Mouse (Mus musculus) frontal cortex, postnatal 36 days (tissue): ENCODE measurements around the gene Scrn3.
A peak's percentile ranks its signal among the peaks of the same experiment; 100 is the strongest.

Source experiments
- DNase-seq, 2 experiments: peaks; one replicate each; pipeline ENCODE4 v3.0.0; 2022; ENCODE audit warnings: low spot score in 2 of 2

Gene Scrn3

DNA sequence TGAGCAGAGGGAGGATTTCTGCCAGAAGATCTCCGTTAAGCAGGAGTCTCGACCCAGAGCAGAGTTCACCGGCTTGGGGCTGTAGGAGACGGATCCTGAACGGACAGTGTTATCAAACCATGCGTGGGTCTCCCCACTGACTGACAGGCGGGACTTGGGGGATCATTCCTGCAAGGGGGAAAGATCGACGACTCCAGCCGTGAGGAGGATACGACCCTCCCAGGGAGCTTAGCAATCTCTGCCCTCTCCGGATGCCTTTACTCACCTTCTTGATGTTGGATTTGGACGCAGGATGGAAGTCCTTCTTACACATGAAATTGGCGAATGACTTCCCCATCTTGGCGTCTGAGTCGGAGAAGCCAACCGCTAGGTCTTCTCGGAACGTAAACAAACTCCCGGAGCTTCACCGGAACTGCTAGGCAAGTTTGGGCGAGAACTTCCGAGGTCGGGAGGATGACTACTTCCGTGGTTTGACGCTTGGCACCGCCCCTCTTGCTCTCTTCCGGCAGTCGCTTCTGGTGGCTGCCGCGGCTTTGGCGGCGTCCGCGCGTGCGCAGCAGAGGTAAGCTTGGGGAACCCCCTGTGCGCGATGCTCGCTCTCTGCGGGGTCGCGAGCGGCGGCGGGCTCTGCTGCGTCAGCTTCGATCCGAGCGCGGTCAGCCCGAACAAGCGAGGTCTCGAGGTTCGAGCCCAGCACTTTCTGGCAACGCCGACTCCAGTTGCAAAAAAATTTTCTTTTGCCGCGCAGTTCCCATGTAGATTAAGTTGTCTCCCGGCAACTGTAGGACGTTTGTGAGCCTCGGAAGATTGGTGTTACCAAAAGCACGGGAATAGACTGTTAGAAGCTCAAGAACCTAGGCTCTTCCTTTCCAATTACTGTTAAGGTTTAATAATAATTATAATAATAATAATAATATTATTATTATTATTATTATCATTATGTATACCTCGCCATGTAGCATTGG is at the start of gene Scrn3, which contains the start of gene Cir1:
Scrn3 (plus strand) TSS at position 450 of the 965 bp plus-strand sequence.
Cir1 (minus strand) TSS at position 550 of the 965 bp plus-strand sequence.
- peak; percentile 90 to 93 for DNase-seq

DNA sequence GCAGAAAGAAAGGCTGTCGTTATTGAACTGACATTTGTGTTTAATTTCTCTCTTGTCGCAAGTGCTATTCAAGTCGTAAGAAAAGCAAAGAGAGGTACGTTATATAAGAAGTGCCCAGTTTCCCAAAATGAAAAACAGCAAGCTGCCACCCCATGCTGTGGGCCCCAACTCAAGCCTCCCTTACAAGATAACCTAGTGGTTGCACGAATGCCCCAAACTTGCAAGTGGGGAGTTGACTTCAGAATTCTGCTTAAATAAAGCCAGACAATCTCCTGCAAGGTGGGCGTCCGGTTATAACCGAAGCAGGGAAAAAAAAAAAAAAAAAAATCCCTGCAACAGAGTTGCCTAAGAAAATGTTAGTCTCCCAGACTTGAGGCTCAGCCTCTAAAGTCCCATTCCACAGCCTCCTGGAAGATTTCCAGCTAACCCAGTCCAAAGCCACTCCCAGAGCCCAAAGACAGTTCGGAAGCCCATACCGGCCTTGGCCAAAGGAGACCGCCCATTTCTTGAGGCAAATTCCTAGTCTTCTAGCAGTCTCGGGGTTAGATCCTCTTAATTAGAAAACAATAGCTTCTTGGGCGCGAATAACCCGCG is 49.1 kb upstream of the Scrn3 start:
- DNase-seq = no peak

DNA sequence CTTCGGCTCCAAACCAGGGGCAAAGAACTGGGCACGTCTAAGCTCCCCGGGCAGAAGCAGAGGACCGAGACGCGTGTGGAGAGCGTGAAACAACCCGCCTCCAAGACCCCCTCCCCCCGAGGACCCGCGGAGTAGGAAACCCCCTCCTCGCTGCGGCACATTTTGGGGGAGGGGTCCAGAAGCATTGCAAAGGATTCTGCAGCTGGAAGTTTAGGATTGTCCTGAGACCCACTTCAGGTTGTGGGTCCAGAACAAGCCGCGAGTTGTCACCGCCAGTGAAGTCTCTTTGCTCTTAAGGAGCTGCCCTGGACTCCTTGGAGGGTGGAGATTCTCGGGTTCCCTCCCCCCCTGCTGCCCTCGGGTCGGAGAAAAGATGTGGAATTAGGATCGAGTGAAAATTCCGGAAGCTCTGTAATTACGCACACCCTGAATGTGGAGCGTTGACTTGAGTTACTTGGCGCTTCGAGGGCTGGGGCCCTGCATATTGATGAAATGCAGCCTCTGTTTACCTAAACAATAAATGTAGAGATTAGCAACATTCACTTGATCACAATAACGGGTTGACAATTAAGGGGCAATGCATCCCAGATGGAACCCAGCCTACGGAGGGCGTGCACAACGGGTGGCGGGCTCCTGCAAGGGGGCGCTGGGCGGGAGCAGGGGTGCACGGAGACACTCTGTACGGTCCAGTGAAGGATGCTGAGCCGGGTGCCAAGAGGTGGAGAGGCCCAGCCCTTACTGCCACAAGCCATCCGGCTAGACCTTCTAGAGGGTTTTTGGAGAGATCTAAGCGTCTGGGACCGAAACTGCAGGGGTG is 48.4 kb upstream of the Scrn3 start:
- no peak for DNase-seq

DNA sequence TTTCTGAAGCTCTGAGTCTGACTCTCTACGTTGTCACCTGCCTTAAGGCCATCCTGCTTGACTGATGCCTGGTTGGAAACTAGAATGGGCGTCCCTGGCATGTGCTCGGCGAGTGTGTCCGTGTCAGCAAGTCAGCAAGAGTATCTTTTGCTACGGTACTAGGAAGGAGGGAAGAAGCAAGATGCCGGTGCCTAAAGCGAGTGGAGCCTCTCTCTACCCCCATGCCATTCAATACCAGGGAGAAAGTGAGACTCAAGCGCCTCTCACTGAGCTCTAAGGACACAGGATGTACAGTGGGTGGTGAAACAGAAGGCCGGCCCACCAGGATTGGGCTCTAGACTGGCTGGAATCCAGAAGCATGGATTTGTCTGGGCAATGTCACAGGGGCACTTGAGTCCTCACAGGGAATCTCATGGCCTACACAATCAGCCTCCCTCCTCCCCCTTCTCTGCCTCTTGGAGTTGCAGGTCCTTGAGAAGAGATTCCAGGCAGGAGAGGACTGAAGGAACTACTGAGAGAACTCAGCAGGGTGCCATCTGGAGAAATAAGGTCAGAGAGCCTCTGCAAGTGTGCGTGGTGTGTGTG is 47.7 kb upstream of the Scrn3 start:
- DNase-seq = no peak

DNA sequence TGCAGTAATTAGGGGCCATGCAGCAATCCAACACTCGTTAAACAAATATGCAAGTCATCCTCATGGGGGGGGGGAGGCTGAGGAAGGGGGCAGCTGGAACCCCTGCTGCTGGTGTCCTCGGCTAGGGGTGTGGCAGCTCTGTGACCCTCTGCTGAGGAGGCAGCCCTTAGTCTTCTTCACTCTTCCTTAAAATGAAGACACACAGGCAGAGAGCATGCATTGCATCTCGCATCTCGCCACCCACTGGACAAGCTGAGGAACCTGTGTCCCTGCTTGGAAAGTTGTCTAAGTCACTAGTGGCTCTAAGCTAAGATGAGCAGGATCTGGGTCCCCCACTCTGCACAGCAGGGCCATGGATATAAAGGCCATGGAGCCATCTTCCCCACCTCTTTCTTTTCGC is 46.4 kb upstream of the Scrn3 start:
- DNase-seq = no peak

DNA sequence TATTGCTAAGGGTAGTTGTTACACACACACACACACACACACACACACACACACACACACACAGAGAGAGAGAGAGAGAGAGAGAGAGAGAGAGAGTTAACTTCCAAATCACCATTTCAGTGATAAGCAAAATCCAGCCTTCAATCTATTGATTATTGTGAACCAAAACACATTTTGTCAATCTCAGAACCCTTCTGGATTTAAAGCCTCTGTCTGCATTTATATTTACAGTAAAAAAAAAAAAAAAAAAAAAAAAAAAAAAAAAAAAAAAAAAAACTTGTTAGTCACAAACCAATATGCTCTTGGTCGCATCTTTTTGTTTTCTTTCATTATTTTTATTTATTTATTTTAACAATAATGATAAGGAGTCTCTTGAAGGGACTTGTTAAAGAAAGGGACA is 45.8 kb upstream of the Scrn3 start:
- no peak for DNase-seq

DNA sequence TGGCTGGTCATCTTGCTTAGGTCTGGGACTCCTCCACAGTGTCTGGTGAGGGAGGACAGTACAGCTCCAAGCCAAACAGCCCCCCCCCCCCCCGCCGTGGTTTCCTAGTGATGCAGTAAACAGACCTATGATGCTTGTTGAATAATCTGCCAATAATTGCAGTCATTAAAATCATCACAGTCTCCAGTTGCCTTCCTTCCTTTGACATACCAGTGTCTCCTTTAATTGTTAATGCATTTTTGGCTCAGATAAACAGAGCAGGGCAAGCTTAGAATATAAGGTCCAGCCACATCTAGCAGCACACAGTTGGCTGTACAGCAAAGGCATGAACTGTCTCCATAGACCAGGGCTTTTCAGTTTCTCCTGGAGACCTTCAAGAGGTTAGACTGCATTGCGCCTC is 45.2 kb upstream of the Scrn3 start:
- DNase-seq = no peak

DNA sequence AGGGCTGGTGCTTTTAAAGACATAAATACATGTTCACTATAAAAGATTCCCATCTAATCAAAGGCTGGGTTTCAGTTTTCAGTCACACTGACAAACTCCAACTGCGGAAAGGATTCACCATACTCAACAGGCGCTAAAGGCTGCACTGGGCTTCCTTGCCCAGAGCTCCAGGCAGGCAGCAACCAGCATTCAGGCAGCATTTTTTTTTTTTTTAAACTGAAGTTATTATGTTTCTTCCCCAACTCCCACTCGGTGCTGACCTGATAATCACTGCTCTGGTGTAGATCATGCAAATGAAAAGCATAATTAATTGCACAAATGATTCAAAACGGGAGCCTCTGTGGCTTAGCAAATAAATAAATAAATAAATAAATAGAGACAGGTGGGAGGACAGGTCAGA is 44.6 kb upstream of the Scrn3 start:
- DNase-seq = no peak

DNA sequence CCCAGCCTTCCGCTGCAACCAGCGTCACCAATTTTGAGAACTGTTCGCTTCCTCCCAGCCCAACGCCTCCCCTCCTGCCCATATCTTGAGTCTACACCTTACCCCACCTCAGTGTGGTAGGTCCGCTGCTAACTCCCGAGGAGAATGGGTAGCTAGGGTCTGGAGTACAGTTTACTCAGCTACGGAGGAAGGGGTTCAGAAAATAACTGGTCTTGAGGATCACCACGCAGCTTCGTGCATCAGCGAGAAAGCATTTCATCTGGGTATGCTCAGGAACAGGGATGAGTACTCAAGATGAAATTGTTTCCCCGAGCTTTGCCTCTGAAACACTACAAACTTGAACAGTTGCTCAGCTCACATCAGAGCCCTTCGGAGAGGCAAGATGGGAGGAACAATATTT is 44.1 kb upstream of the Scrn3 start:
- no peak for DNase-seq

DNA sequence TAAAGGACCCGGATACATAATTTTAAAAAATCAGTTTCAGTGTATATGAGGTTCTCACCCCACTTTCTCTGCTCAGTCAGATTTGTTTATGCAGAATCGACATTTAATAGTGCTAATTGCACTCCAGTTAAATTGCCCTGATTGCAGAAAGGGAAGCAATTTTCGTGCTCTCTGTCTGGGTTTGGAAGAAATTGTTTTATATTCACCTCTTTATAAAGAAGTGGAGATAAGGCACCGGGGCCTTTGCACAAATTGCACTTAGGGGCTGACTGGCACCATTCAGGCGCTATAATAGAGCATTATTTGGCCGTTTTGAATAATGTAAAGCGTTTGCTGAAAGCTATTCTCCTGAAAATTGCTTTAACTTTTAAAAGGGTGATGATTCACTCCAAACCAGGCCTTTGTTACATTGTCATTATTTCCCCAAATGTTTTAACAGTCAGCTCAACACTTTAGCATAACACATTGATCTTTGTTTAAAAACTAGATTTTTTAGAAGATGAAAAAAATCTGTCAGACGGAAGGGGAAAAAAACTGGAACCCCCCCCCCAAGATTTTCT is 43.5 kb upstream of the Scrn3 start:
- no peak for DNase-seq

DNA sequence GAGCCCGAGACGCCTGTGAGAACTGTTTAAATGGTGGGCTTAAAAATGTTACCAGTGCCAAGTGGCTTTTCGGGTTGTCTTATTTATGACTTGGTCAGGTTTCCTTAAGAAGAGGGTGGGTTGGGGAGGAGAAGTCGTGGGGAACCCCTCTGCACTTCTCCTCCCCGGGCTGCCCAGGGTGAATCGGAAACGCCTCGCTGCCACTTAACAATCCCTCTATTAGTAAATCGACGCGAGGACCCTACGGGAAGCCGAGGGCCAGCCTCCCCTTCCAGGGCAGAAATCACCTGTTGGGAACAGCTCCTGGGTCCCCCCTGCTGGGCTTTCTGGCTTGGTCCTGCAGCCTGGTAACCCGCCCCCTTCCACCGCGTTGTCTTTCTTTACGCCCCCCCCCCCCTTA is 42.7 kb upstream of the Scrn3 start:
- no peak for DNase-seq

DNA sequence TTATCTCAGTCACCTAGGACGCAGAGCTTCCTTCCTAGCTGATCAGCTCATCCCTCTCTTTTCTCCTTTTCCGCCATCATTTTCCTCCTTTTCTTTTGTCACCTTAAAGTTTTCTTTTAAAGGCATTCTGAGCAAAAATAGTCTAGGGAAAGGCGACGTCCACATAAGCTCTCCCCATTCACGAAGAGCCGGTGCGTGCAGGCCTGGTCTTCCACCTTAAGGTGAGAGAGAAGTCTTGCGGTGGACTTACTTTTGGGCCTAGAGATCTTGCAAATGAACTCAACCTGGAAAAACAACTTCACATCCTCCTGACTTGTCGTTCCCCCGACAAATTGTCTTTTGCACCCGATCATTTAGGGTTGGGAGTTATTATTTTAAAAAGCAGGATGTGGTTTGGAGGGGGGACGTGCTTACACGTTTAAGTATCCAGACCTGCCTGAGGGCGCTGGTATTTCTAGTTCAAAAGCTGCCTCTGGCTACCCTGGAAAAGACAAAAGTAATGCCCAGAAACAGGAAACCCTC is 42.3 kb upstream of the Scrn3 start:
- DNase-seq = no peak

DNA sequence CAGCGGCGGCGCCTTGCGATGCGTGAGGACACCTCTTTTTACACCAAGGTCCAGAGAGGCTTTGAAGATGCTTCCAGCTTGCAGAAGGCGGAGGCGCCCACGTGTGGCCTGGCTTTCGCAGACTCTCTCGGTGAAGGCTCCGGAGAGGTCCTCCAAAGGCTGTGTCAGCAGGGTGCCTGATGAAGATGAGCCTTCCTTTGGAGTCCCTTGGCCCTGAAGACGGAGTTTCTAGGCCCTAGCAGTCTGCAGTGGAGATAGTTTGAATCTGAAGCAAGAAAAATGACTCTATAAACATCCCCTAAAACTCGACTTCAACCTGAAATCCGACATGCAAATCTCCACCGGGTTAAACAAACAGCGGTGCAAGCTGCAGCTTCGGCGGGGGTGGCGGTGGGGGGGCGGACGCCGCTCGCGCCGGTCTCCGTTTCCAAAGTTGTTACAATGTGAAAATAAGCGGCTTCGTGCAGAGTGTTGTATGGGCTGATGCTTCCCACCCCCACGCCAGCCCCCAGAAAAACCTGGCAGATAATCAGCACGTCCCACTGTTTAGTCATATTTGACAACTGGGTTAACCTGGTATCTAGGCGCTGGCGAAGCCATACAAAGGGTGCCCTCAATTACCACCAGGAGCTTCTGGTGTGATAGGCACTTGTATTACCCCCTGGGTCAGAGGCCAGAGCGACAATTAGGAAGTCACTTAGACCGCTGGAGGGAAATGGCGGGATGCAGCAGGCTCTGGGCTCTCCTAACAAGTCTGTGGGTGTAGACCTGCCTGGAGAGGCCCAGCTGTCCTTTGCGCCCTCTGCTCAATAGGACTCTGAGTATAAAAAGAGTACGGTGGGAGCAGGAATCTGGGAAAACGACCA is 41.6 kb upstream of the Scrn3 start:
- DNase-seq = peak; percentile 32 to 46

DNA sequence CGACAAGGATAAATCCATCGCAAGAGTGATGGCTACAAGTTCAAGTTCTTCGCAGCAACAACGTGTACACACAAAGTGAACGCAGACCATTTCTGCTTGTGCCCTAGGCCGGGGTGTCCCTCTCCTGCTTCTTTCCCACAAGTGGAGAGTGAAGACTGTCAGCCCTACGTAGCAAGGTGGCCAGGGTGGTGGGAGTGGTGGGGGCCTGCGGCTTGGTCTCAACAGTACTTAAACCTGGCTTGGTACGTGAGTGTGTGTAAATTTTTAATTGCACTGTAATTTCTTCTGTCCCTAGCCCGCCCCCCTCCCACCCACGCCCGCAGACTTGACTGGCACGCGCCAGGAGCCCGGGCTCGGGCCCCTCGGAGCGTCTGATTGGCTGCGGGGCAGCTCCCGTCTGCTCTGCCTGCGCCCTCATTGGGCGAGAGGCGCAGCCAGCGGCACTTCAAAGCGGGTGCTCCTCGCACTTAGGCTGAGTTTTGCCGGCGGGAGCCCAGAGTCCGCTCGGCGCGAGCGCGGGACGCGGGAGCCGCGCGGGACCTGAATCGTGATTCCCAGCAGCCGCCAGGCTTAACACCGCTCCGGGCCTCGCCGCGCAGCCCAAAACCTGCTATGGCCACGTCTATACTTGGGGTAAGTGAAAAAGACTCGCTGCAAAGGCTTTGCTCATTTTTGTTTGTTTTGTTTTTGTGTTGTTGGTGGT is 40.8 kb upstream of the Scrn3 start, which contains the start of gene Sp9:
Sp9 (plus strand) TSS at position 467 of the 703 bp plus-strand sequence.
- DNase-seq = peak; percentile 39 to 49

DNA sequence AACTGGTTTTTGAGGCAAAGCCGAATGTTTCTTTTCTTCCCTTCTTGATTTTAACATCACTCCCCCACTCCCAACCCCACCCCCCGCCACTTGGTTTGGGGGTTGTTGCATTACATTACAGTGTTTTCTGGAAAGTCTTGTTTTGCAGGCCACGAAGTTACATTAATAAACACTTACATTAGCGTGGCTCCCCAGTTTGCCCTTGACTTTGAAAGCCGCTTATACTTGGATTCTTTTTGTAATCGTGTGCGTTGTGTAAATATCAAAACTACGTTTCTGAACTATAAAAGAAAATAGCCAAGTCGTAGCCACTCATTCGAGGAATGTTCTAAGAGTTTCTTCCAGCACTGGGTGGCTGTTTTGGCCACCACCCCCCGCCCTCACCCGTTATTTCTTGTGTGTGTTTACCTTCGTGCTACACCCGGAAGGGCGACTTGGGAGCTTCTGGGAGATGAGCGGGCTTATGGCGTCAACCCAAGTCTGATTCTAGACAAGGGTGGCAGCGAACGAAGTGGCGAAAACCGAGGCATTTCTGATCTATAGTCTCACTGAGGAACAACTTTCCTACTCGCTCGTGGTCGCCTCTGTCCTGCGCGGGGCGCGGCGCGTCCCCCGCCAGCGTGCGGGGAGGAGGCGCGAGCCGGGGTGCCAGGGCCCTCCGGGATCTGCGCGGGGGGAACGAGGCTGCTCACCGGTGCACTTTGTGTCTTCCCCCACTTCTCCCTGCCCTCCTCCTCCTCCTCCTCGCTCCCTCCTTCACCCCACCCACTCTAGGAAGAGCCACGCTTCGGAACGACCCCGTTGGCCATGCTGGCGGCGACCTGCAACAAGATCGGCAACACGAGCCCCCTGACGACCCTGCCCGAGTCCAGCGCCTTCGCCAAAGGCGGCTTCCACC is 39.8 kb upstream of the Scrn3 start:
- peak in 1 of 2 experiments; percentile 27 for DNase-seq

DNA sequence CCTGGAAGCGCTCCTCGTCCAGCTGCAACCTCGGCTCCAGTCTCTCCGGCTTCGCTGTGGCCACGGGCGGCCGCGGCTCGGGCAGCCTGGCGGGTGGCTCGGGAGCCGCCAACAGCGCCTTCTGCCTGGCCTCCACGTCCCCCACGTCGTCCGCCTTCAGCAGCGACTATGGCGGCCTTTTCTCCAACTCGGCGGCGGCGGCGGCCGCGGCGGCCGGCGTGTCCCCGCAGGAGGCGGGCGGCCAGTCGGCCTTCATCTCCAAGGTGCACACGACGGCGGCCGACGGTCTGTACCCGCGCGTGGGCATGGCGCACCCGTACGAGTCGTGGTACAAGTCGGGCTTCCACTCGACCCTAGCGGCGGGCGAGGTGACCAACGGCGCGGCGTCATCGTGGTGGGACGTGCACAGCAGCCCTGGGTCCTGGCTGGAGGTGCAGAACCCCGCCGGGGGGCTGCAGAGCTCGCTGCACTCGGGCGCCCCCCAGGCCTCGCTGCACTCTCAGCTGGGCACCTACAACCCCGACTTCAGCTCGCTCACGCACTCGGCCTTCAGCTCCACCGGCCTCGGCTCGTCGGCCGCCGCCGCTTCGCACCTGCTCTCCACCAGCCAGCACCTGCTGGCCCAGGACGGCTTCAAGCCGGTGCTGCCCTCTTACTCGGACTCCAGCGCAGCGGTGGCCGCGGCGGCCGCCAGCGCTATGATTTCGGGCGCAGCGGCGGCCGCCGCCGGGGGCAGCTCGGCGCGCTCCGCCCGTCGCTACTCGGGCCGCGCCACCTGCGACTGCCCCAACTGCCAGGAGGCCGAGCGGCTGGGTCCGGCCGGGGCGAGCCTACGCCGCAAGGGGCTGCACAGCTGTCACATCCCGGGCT is 38.9 kb upstream of the Scrn3 start:
- no peak for DNase-seq

DNA sequence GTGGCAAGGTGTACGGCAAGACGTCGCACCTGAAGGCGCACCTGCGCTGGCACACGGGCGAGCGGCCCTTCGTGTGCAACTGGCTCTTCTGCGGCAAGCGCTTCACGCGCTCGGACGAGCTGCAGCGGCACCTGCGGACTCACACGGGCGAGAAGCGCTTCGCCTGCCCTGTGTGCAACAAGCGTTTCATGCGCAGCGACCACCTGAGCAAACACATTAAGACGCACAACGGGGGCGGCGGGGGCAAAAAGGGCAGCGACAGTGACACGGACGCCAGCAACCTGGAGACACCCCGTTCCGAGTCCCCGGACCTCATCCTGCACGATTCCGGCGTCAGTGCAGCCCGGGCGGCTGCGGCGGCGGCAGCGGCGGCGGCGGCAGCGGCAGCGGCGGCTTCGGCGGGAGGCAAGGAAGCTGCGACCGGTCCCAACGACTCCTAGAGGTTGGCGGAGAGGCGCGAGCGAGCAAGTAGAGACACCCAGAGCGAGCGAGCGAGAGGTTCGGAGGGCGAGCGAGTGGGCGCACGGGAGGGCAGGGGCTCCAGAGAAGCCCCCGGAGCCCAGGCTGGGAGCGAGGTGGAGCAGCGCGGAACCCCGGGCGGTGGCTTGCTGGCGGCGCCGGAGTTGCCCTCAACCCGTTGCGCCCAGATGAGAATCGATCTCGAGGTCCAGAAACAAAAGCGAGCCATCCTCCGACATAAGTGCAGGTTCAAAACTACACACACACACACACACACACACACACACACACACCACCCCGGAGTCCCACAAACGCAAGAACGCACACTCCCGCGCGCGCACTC is 38.1 kb upstream of the Scrn3 start:
- peak in 1 of 2 experiments; percentile 25 for DNase-seq
